In the genomic region with DNA sequence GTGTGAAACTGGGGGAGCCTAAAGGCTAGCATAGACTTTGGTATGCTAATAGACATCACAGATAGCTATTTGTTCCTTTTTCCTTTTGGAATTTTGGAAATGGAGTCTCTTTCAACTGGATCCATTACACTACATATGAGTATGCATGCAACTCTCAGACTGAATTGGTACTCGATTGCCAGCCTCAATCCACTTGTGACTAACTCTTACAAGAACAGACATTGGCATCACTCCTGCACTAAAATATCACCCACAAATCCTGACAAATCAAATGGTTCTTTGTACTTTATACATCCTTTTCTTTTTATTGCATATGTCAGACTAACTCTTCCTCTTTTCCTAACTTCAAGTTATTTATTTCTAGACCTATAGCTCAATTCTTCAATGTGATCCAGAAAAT, we compare ENCODE assay signal across 17 mouse cellular contexts.
"Had no signal": no experiment of that assay in that cellular context is flagged by ENCODE, and none has a peak within 500 bp of the region (broad histone marks: within the 10 kb centered on the region; RNA-seq: fewer than 3 reads in every experiment).

No protein-coding gene starts in this region.

- DNase-seq: left cerebral cortex, postnatal 4 days; liver; liver, embryonic 13.5 days; liver, postnatal 0 days; lung, adult 18-20 months; lung, adult 2 months; lung, embryonic 14.5 days; lung, postnatal 10 days; lung, postnatal 14 days; lung, postnatal 36 days; lung, postnatal 4 days; midbrain, embryonic 14.5 days had no signal

- ATAC-seq: liver, embryonic 12.5 days; liver, postnatal 0 days; lung, postnatal 0 days; midbrain, embryonic 13.5 days; midbrain, embryonic 15.5 days; midbrain, embryonic 16.5 days had no signal
